Mouse (Mus musculus) thymus, adult 2 months (tissue): ENCODE data around the gene 4930519G04Rik.

Experiments
- CTCF ChIP-seq: fragments of 200-500 bp; IDR thresholded peaks from 2 replicates; pipeline ENCODE4 v1.5.1; 2012; ENCODE audit warnings: mild to moderate bottlenecking, control low read depth, low read length, moderate library complexity, borderline replicate concordance; ENCODE audit not compliant: control insufficient read depth, poor library complexity, insufficient read depth; ENCODE audit errors: extremely low read depth
- POLR2A ChIP-seq: fragments of 200-500 bp; IDR thresholded peaks from 2 replicates; pipeline ENCODE4 v1.6.1; 2012; ENCODE audit warnings: mild to moderate bottlenecking, low read length, control low read depth, moderate library complexity; ENCODE audit not compliant: control insufficient read depth, poor library complexity, insufficient read depth; ENCODE audit errors: extremely low read depth

- TF ChIP-seq POLR2A = peak; percentile 62
- no peak for TF ChIP-seq CTCF
Measured at GRCm38 (mm10) chr5:114813525-114814181, 39.8 kb upstream of the 4930519G04Rik start.
